Mouse (Mus musculus): ENCODE results near the gene Slc15a5. TPM values are rescaled to one million over a fixed set of nuclear protein-coding genes. Genes with fewer than 3 reads are reported as not detected.

Slc15a5 gene
- polyA plus RNA-seq, 1 experiment from 2014 or later: not detected

DNA sequence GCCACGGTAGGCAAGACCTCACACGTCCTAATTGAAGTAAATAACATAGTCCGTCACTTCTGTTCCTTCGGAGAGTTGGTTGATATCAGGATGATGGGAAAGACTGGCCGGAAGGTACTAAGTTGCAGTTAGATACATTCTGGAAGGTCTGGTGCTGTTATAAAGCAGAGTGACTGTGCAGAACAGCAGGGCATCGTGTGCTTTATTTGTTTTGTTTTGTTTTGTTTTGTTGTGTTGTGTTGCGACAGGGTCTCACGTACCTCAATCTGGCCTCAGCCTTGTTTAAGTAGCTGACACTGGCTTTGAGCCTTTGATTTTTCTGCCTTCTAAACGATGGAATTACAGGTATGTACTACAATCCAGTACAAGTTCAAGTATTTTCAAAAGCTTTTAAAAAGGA lies 26.0 kb downstream of the Slc15a5 start:
- H3K4me3 ChIP-seq (ENCODE audit: low read depth, low read length): no peak overlapping the region
- WGBS (ENCODE audit: insufficient replicate concordance): 80% methylated on average over 9 of the region's 9 CpGs
- no peak for DNase-seq
- H3K27ac ChIP-seq (ENCODE audit: low read depth): no peak overlapping the region
- no peaks in the 10 kb centered on the region for H3K36me3 ChIP-seq (replicated peaks; ENCODE audit: insufficient read depth, low read length)
- no peak overlapping the region for H3K4me2 ChIP-seq (ENCODE audit: low read depth, low read length)
- no peaks in the 10 kb centered on the region for H3K4me1 ChIP-seq (ENCODE audit: insufficient read depth)
- no peaks in the 10 kb centered on the region for H3K9me3 ChIP-seq (ENCODE audit: low read length)
- TF ChIP-seq EP300 (IDR thresholded peaks at IDR 0.05; ENCODE audit: low read depth) (no peak), CTCF (IDR thresholded peaks at IDR 0.05; ENCODE audit: low read depth) (no peak)
- ATAC-seq: no peak
- no peak overlapping the region for H3K9ac ChIP-seq (replicated peaks)
- no peaks in the 10 kb centered on the region for H3K27me3 ChIP-seq (ENCODE audit: insufficient read depth, low read length)

DNA sequence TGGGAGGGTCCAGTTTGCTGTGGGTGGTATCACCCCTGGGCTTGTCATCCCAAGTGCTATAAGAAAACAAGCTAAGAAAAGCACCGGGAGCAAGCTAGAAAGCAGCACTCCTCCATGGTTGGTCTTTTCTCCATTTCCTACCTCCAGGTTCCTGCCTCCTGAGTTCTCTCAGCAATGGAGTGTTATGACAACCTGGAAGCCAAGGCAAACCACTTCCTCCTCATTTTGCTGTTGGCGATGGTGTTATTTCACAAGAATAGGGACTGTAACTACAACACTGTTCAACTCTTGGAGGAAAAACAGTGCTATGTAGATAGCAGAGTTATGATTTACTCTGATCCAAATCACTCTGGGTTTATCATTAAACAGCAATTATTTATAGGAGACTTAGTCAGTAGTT lies 34.4 kb downstream of the Slc15a5 start:
- WGBS (ENCODE audit: insufficient replicate concordance): 74% methylated on average over 2 of the region's 2 CpGs

GRCm38 (mm10) chr6:138042891-138043290 lies 36.8 kb downstream of the Slc15a5 start:
- DNase-seq: no peak
- no peaks in the 10 kb centered on the region for H3K4me1 ChIP-seq (ENCODE audit: insufficient read depth)
- 80% methylated on average over 5 of the region's 5 CpGs for WGBS (ENCODE audit: insufficient replicate concordance)
- TF ChIP-seq EP300 (IDR thresholded peaks at IDR 0.05; ENCODE audit: low read depth) (no peak), CTCF (IDR thresholded peaks at IDR 0.05; ENCODE audit: low read depth) (no peak)
- no peak overlapping the region for H3K4me3 ChIP-seq (ENCODE audit: low read depth, low read length)
- no peak overlapping the region for H3K27ac ChIP-seq (ENCODE audit: low read depth)
- no peaks in the 10 kb centered on the region for H3K36me3 ChIP-seq (replicated peaks; ENCODE audit: insufficient read depth, low read length)
- H3K9me3 ChIP-seq (ENCODE audit: low read length): no peaks in the 10 kb centered on the region
- no peak overlapping the region for H3K9ac ChIP-seq (replicated peaks)
- H3K27me3 ChIP-seq (ENCODE audit: insufficient read depth, low read length): no peaks in the 10 kb centered on the region
- ATAC-seq: no peak
- no peak overlapping the region for H3K4me2 ChIP-seq (ENCODE audit: low read depth, low read length)

More for the DNA sequence above, 34.4 kb downstream of the Slc15a5 start:
- no peaks in the 10 kb centered on the region for H3K27me3 ChIP-seq (ENCODE audit: insufficient read depth, low read length)
- H3K9ac ChIP-seq (replicated peaks): no peak overlapping the region
- H3K4me1 ChIP-seq (ENCODE audit: insufficient read depth): no peaks in the 10 kb centered on the region
- no peaks in the 10 kb centered on the region for H3K9me3 ChIP-seq (ENCODE audit: low read length)
- no peak overlapping the region for H3K27ac ChIP-seq (ENCODE audit: low read depth)
- DNase-seq (no peak), ATAC-seq (no peak)
- TF ChIP-seq EP300 (IDR thresholded peaks at IDR 0.05; ENCODE audit: low read depth): no peak
- no peak for TF ChIP-seq CTCF (IDR thresholded peaks at IDR 0.05; ENCODE audit: low read depth)
- no peak overlapping the region for H3K4me3 ChIP-seq (ENCODE audit: low read depth, low read length)
- no peak overlapping the region for H3K4me2 ChIP-seq (ENCODE audit: low read depth, low read length)
- H3K36me3 ChIP-seq (replicated peaks; ENCODE audit: insufficient read depth, low read length): no peaks in the 10 kb centered on the region

- H3K4me1 ChIP-seq (ENCODE audit: insufficient read depth): no peaks in the 10 kb centered on the region
These were observed 37.9 kb downstream of the Slc15a5 start for GRCm38 (mm10) chr6:138041865-138042264.

GRCm38 (mm10) chr6:138037587-138037986 lies 42.1 kb downstream of the Slc15a5 start:
- WGBS (ENCODE audit: insufficient replicate concordance): 76% methylated on average over 5 of the region's 5 CpGs

More at GRCm38 (mm10) chr6:138041865-138042264, 37.9 kb downstream of the Slc15a5 start:
- Histone ChIP-seq H3K9ac (replicated peaks) (no peak overlapping the region), H3K4me3 (ENCODE audit: low read depth, low read length) (no peak overlapping the region), H3K27ac (ENCODE audit: low read depth) (no peak overlapping the region), H3K4me2 (ENCODE audit: low read depth, low read length) (no peak overlapping the region), H3K36me3 (replicated peaks; ENCODE audit: insufficient read depth, low read length) (no peaks in the 10 kb centered on the region), H3K27me3 (ENCODE audit: insufficient read depth, low read length) (no peaks in the 10 kb centered on the region), H3K9me3 (ENCODE audit: low read length) (no peaks in the 10 kb centered on the region)
- no peak for ATAC-seq
- TF ChIP-seq EP300 (IDR thresholded peaks at IDR 0.05; ENCODE audit: low read depth): no peak
- no peak for TF ChIP-seq CTCF (IDR thresholded peaks at IDR 0.05; ENCODE audit: low read depth)
- 43% methylated on average over 4 of the region's 4 CpGs for WGBS (ENCODE audit: insufficient replicate concordance)
- DNase-seq: no peak

GRCm38 (mm10) chr6:138036891-138037290 lies 42.8 kb downstream of the Slc15a5 start:
- H3K27me3 ChIP-seq (ENCODE audit: insufficient read depth, low read length): no peaks in the 10 kb centered on the region
- no peaks in the 10 kb centered on the region for H3K36me3 ChIP-seq (replicated peaks; ENCODE audit: insufficient read depth, low read length)
- ATAC-seq (no peak), DNase-seq (no peak)
- H3K4me1 ChIP-seq (ENCODE audit: insufficient read depth): no peaks in the 10 kb centered on the region
- H3K4me3 ChIP-seq (ENCODE audit: low read depth, low read length): no peak overlapping the region
- H3K4me2 ChIP-seq (ENCODE audit: low read depth, low read length): no peak overlapping the region
- 88% methylated on average over 12 of the region's 12 CpGs for WGBS (ENCODE audit: insufficient replicate concordance)
- H3K9me3 ChIP-seq (ENCODE audit: low read length): no peaks in the 10 kb centered on the region
- TF ChIP-seq CTCF (IDR thresholded peaks at IDR 0.05; ENCODE audit: low read depth): no peak
- TF ChIP-seq EP300 (IDR thresholded peaks at IDR 0.05; ENCODE audit: low read depth): no peak
- no peak overlapping the region for H3K9ac ChIP-seq (replicated peaks)
- H3K27ac ChIP-seq (ENCODE audit: low read depth): no peak overlapping the region

More at GRCm38 (mm10) chr6:138037587-138037986, 42.1 kb downstream of the Slc15a5 start:
- TF ChIP-seq CTCF (IDR thresholded peaks at IDR 0.05; ENCODE audit: low read depth): peak; percentile 53
- no peak for TF ChIP-seq EP300 (IDR thresholded peaks at IDR 0.05; ENCODE audit: low read depth)
- Histone ChIP-seq H3K4me2 (ENCODE audit: low read depth, low read length) (no peak overlapping the region), H3K27me3 (ENCODE audit: insufficient read depth, low read length) (no peaks in the 10 kb centered on the region), H3K4me3 (ENCODE audit: low read depth, low read length) (no peak overlapping the region), H3K4me1 (ENCODE audit: insufficient read depth) (no peaks in the 10 kb centered on the region), H3K27ac (ENCODE audit: low read depth) (no peak overlapping the region), H3K9me3 (ENCODE audit: low read length) (no peaks in the 10 kb centered on the region), H3K9ac (replicated peaks) (no peak overlapping the region), H3K36me3 (replicated peaks; ENCODE audit: insufficient read depth, low read length) (no peaks in the 10 kb centered on the region)
- no peak for DNase-seq
- ATAC-seq: no peak

DNA sequence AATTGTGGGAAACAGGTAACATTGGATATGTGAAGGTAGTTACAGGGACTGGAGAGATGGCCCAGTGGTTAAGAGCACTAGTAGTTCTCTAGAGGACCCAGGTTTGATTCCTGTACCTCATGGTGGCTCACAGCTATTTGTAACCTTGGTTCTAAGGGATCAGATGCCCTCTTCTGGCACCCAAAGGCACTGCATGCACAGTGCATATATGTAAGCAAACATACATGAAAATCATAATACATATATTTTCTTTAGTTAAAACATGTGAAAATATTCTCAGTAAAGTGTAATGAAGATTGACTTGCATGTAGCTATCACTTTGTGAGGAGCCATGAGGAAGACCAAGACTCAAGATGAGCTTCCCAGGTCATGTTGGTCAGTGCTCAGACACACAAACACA lies 62.8 kb downstream of the Slc15a5 start:
- Histone ChIP-seq H3K27ac (ENCODE audit: low read depth) (no peak overlapping the region), H3K9me3 (ENCODE audit: low read length) (no peaks in the 10 kb centered on the region), H3K4me1 (ENCODE audit: insufficient read depth) (no peaks in the 10 kb centered on the region), H3K9ac (replicated peaks) (no peak overlapping the region), H3K36me3 (replicated peaks; ENCODE audit: insufficient read depth, low read length) (no peaks in the 10 kb centered on the region), H3K27me3 (ENCODE audit: insufficient read depth, low read length) (no peaks in the 10 kb centered on the region), H3K4me2 (ENCODE audit: low read depth, low read length) (no peak overlapping the region), H3K4me3 (ENCODE audit: low read depth, low read length) (no peak overlapping the region)
- TF ChIP-seq EP300 (IDR thresholded peaks at IDR 0.05; ENCODE audit: low read depth) (no peak), CTCF (IDR thresholded peaks at IDR 0.05; ENCODE audit: low read depth) (peak; percentile 25; the same call in 1 of the 2 replicates)
- ATAC-seq (no peak), DNase-seq (no peak)

Measured in liver, postnatal 0 days (tissue).